Mouse (Mus musculus): ENCODE results near the gene Lrsam1. TPM values are rescaled to one million over a fixed set of nuclear protein-coding genes. Genes with fewer than 3 reads are reported as not detected.
A peak's percentile ranks its signal among the peaks of the same experiment; 100 is the strongest.

Gene Lrsam1
- total and polyA plus RNA-seq, 2 experiments from 2014 or later = 5.4 to 12.0 TPM

GRCm38 (mm10) chr2:32908272-32908671 is 53.1 kb downstream of the Lrsam1 start:
- ATAC-seq (ENCODE audit: insufficient read depth, low read depth) (peak; percentile 77), DNase-seq (ENCODE audit: low spot score) (peak; percentile 94)
- H3K27me3 ChIP-seq (ENCODE audit: control insufficient read depth, insufficient read depth, low read length) = no peaks in the 10 kb centered on the region
- WGBS = 2% methylated on average over 6 of the region's 6 CpGs
- TF ChIP-seq EP300 (IDR thresholded peaks at IDR 0.05; ENCODE audit: low read depth) = no peak
- no peak for TF ChIP-seq CTCF (IDR thresholded peaks at IDR 0.05; ENCODE audit: low read depth)
- no peak overlapping the region for H3K4me3 ChIP-seq (ENCODE audit: low read depth, low read length)
- H3K4me1 ChIP-seq (ENCODE audit: control insufficient read depth, insufficient read depth) = peaks cover 40% of the 10 kb centered on the region
- H3K9ac ChIP-seq (replicated peaks; ENCODE audit: low read depth, low read length) = 0 out of 2 replicates have a peak overlapping the region, but pooled peaks have one; percentile 21
- H3K4me2 ChIP-seq (ENCODE audit: low read depth, low read length) = peak overlapping the region; percentile 37
- H3K9me3 ChIP-seq (replicated peaks; ENCODE audit: control insufficient read depth, low read length) = no peaks in the 10 kb centered on the region
- H3K36me3 ChIP-seq (replicated peaks; ENCODE audit: control insufficient read depth, insufficient read depth, low read length) = peaks cover 31% of the 10 kb centered on the region
- H3K27ac ChIP-seq (ENCODE audit: low read depth) = peak overlapping the region; percentile 92

DNA sequence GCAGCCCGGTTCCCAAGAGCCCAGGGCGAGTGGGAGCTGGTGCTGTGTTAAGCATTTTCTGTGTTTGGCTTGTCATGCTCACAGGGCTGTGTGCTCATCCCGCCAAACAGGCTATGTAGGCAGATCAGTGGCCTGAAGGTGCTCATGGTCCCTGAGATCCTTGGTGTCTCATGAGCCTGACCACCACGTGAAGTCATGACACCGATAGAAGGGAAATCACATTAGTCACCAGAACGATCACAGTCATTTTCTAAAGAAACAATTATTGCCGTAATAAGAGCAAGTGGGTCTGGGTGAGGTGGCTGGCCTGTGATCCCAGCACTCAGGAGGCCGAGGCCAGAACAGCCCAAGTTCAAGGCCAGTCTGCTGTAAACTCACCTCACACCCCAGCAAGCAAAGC is 54.0 kb downstream of the Lrsam1 start:
- H3K9ac ChIP-seq (replicated peaks; ENCODE audit: low read depth, low read length) = peak overlapping the region; percentile 21; the same call in 1 of the 2 replicates
- H3K36me3 ChIP-seq (replicated peaks; ENCODE audit: control insufficient read depth, insufficient read depth, low read length) = peaks cover 24% of the 10 kb centered on the region
- WGBS = 48% methylated on average over 8 of the region's 8 CpGs
- TF ChIP-seq CTCF (IDR thresholded peaks at IDR 0.05; ENCODE audit: low read depth) (no peak), EP300 (IDR thresholded peaks at IDR 0.05; ENCODE audit: low read depth) (no peak)
- DNase-seq (ENCODE audit: low spot score) (no peak), ATAC-seq (ENCODE audit: insufficient read depth, low read depth) (no peak)
- H3K27me3 ChIP-seq (ENCODE audit: control insufficient read depth, insufficient read depth, low read length) = no peaks in the 10 kb centered on the region
- H3K4me1 ChIP-seq (ENCODE audit: control insufficient read depth, insufficient read depth) = peaks cover 42% of the 10 kb centered on the region
- no peak overlapping the region for H3K4me2 ChIP-seq (ENCODE audit: low read depth, low read length)
- peak overlapping the region; percentile 92 for H3K27ac ChIP-seq (ENCODE audit: low read depth)
- no peak overlapping the region for H3K4me3 ChIP-seq (ENCODE audit: low read depth, low read length)
- H3K9me3 ChIP-seq (replicated peaks; ENCODE audit: control insufficient read depth, low read length) = no peaks in the 10 kb centered on the region

DNA sequence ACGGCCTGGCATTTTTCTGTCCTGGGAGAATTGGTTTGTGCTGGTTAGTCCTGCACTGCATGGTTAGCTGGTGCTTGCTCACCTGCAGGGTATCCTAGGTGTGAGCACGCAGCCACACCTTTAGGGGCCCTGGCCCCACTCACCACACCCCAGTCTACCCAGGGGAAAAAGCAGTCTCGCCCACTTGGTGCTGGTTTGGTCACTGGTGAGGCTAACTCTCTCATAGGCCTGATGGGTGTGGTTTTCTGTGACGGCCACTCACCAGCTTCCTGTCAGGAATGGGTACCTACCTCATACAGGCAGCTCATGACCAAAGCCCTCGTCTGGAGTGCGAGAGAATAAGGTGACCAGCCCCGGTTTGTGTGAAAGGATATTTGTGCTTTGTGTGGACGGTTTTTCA is 56.1 kb downstream of the Lrsam1 start:
- no peak for DNase-seq (ENCODE audit: low spot score)
- Histone ChIP-seq H3K4me2 (ENCODE audit: low read depth, low read length) (no peak overlapping the region), H3K27me3 (ENCODE audit: control insufficient read depth, insufficient read depth, low read length) (no peaks in the 10 kb centered on the region), H3K9me3 (replicated peaks; ENCODE audit: control insufficient read depth, low read length) (no peaks in the 10 kb centered on the region), H3K4me1 (ENCODE audit: control insufficient read depth, insufficient read depth) (peaks cover 42% of the 10 kb centered on the region), H3K4me3 (ENCODE audit: low read depth, low read length) (no peak overlapping the region), H3K27ac (ENCODE audit: low read depth) (no peak overlapping the region), H3K36me3 (replicated peaks; ENCODE audit: control insufficient read depth, insufficient read depth, low read length) (peaks cover 5% of the 10 kb centered on the region; the same call in 1 of the 2 replicates), H3K9ac (replicated peaks; ENCODE audit: low read depth, low read length) (no peak overlapping the region)
- 76% methylated on average over 8 of the region's 8 CpGs for WGBS
- no peak for TF ChIP-seq CTCF (IDR thresholded peaks at IDR 0.05; ENCODE audit: low read depth)
- no peak for TF ChIP-seq EP300 (IDR thresholded peaks at IDR 0.05; ENCODE audit: low read depth)
- no peak for ATAC-seq (ENCODE audit: insufficient read depth, low read depth)

DNA sequence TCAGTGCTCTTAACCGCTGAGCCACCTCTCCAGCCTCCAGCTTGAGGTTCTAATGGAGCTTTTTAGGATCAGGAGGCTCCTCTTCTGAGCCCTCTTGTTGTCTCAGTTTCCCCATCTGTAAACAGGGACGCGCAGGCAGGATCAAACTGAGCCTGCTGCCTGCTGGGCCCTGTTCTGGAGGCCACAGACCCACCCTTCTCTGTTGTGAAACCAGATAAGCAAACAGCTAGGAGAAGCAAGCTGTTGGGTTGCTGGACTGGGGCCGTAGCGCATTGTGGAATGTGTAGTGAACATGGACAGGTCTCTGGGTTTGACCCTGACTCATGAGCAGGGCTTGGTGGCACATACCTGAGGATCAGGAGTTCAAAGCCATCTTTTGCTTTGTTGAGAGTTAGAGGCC is 56.8 kb downstream of the Lrsam1 start:
- Histone ChIP-seq H3K9ac (replicated peaks; ENCODE audit: low read depth, low read length) (no peak overlapping the region), H3K4me2 (ENCODE audit: low read depth, low read length) (no peak overlapping the region), H3K4me1 (ENCODE audit: control insufficient read depth, insufficient read depth) (peaks cover 42% of the 10 kb centered on the region), H3K27me3 (ENCODE audit: control insufficient read depth, insufficient read depth, low read length) (no peaks in the 10 kb centered on the region), H3K27ac (ENCODE audit: low read depth) (no peak overlapping the region), H3K36me3 (replicated peaks; ENCODE audit: control insufficient read depth, insufficient read depth, low read length) (0 out of 2 replicates have a peak, but pooled peaks cover 4% of the 10 kb centered on the region), H3K4me3 (ENCODE audit: low read depth, low read length) (no peak overlapping the region), H3K9me3 (replicated peaks; ENCODE audit: control insufficient read depth, low read length) (no peaks in the 10 kb centered on the region)
- TF ChIP-seq EP300 (IDR thresholded peaks at IDR 0.05; ENCODE audit: low read depth) = no peak
- no peak for TF ChIP-seq CTCF (IDR thresholded peaks at IDR 0.05; ENCODE audit: low read depth)
- WGBS = 72% methylated on average over 5 of the region's 5 CpGs
- ATAC-seq (ENCODE audit: insufficient read depth, low read depth) = no peak
- no peak for DNase-seq (ENCODE audit: low spot score)

DNA sequence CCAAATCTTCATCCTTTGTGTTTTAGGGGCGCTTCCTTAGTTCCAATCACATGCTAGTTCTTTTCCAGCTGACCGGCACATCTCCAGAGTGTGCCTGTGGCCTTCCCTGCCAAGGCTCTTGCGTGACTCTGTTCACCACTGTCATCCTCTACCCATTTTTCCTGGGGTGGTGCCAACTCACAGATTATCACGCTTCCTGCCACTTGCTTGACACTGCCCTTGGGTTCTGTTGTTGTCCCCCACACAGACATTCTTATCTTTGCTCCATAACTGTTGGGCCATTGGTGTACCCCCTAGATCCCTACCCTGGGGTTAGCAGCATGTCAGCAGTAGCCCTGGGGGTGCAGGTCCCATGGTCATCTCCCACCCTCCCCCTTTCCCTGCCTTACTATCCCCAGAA is 57.9 kb downstream of the Lrsam1 start:
- H3K9ac ChIP-seq (replicated peaks; ENCODE audit: low read depth, low read length) = no peak overlapping the region
- no peak for ATAC-seq (ENCODE audit: insufficient read depth, low read depth)

DNA sequence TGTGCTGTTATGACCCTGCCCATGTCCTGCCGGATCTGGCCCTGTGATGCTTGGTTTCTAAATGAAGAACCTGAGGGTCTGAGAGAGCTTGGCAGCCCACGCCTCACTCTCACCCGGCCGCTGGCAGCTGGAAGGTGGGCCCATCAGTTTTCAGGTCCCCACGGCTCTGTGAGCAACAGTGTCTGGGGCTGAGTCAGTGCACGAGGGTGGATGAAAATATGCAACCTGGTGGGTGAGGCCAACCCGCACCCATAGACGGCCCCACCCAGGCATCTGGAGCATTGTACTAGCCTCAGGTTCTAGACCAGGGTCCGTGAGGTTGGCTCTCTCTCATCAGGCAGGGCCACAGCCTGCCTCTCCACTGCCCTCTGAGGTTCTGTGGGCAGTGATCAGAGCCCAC is 59.3 kb downstream of the Lrsam1 start:
- no peak overlapping the region for H3K4me2 ChIP-seq (ENCODE audit: low read depth, low read length)
- no peak overlapping the region for H3K9ac ChIP-seq (replicated peaks; ENCODE audit: low read depth, low read length)
- no peak overlapping the region for H3K27ac ChIP-seq (ENCODE audit: low read depth)
- DNase-seq (ENCODE audit: low spot score) = no peak
- TF ChIP-seq CTCF (IDR thresholded peaks at IDR 0.05; ENCODE audit: low read depth) = no peak
- no peaks in the 10 kb centered on the region for H3K9me3 ChIP-seq (replicated peaks; ENCODE audit: control insufficient read depth, low read length)
- peaks cover 30% of the 10 kb centered on the region for H3K4me1 ChIP-seq (ENCODE audit: control insufficient read depth, insufficient read depth)
- H3K36me3 ChIP-seq (replicated peaks; ENCODE audit: control insufficient read depth, insufficient read depth, low read length) = 0 out of 2 replicates have a peak, but pooled peaks cover 4% of the 10 kb centered on the region
- no peaks in the 10 kb centered on the region for H3K27me3 ChIP-seq (ENCODE audit: control insufficient read depth, insufficient read depth, low read length)
- 80% methylated on average over 9 of the region's 9 CpGs for WGBS
- H3K4me3 ChIP-seq (ENCODE audit: low read depth, low read length) = no peak overlapping the region
- ATAC-seq (ENCODE audit: insufficient read depth, low read depth) = no peak

More for the DNA sequence above, 57.9 kb downstream of the Lrsam1 start:
- WGBS = 45% methylated on average over 4 of the region's 4 CpGs
- no peak for TF ChIP-seq CTCF (IDR thresholded peaks at IDR 0.05; ENCODE audit: low read depth)
- no peak for TF ChIP-seq EP300 (IDR thresholded peaks at IDR 0.05; ENCODE audit: low read depth)
- Histone ChIP-seq H3K4me1 (ENCODE audit: control insufficient read depth, insufficient read depth) (peaks cover 34% of the 10 kb centered on the region), H3K27ac (ENCODE audit: low read depth) (no peak overlapping the region), H3K27me3 (ENCODE audit: control insufficient read depth, insufficient read depth, low read length) (no peaks in the 10 kb centered on the region), H3K4me3 (ENCODE audit: low read depth, low read length) (no peak overlapping the region), H3K9me3 (replicated peaks; ENCODE audit: control insufficient read depth, low read length) (no peaks in the 10 kb centered on the region), H3K4me2 (ENCODE audit: low read depth, low read length) (no peak overlapping the region), H3K36me3 (replicated peaks; ENCODE audit: control insufficient read depth, insufficient read depth, low read length) (0 out of 2 replicates have a peak, but pooled peaks cover 4% of the 10 kb centered on the region)
- DNase-seq (ENCODE audit: low spot score) = no peak

Data from heart, postnatal 0 days (tissue).